Mouse (Mus musculus): Measurements from ENCODE around the gene Arhgap8. TPM values are rescaled to one million over a fixed set of nuclear protein-coding genes. Genes with fewer than 3 reads are reported as not detected.

The Arhgap8 gene
- polyA plus RNA-seq, 1 experiment: 0.06 TPM

DNA sequence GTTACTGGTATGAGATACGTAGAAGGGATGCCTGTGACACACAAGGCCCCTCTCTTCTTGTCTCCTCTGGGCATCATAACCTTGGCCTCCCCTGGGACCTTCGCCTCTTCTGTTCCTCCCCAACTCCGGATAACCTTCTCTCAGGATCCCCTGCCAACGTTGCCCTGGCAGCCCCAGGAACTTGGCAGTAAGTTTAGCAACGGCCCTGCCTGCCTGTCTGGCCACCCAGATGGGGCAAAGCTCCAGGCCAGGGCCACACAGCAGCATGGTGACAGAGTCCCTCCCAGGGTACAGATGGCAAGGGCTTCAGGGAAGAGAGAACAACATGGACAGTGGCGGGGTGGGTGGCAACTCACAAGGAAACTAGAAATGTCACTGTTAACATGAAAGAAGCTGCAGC lies 9.8 kb downstream of the Arhgap8 start:
- TF ChIP-seq CTCF (IDR thresholded peaks at IDR 0.05; ENCODE audit: extremely low read depth, insufficient read depth, low read length): no peak
- no peak for TF ChIP-seq POLR2A (IDR thresholded peaks at IDR 0.05; ENCODE audit: extremely low read depth, insufficient read depth, low read length)
- Histone ChIP-seq H3K4me1 (ENCODE audit: control insufficient read depth, insufficient read depth, low read length) (no peaks in the 10 kb centered on the region; the same call in 1 of the 2 replicates), H3K4me3 (ENCODE audit: insufficient read depth, low read length) (no peak overlapping the region), H3K27ac (ENCODE audit: insufficient read depth, low read length) (no peak overlapping the region)

DNA sequence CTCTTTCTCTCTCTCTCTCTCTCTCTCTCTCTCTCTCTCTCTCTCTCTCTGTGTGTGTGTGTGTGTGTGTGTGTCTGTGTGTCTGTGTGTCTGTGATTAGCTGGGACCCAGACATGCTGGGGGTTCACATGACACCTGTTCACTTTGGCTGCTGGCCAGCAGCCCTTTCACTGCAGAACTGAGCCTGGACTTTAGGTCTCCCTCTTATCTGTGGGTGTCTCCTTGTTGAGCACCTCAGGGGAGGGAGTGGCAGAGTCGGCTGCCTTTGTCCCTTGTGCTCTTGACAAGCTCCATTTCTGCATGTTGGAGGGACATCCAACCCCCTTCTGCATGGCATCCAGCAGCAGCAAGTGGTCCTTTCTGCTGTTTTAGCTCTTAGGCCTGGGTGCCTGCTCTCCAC lies 11.0 kb downstream of the Arhgap8 start:
- no peak for TF ChIP-seq CTCF (IDR thresholded peaks at IDR 0.05; ENCODE audit: extremely low read depth, insufficient read depth, low read length)
- no peak for TF ChIP-seq POLR2A (IDR thresholded peaks at IDR 0.05; ENCODE audit: extremely low read depth, insufficient read depth, low read length)
- no peaks in the 10 kb centered on the region; the same call in 1 of the 2 replicates for H3K4me1 ChIP-seq (ENCODE audit: control insufficient read depth, insufficient read depth, low read length)
- H3K27ac ChIP-seq (ENCODE audit: insufficient read depth, low read length): no peak overlapping the region
- no peak overlapping the region for H3K4me3 ChIP-seq (ENCODE audit: insufficient read depth, low read length)

DNA sequence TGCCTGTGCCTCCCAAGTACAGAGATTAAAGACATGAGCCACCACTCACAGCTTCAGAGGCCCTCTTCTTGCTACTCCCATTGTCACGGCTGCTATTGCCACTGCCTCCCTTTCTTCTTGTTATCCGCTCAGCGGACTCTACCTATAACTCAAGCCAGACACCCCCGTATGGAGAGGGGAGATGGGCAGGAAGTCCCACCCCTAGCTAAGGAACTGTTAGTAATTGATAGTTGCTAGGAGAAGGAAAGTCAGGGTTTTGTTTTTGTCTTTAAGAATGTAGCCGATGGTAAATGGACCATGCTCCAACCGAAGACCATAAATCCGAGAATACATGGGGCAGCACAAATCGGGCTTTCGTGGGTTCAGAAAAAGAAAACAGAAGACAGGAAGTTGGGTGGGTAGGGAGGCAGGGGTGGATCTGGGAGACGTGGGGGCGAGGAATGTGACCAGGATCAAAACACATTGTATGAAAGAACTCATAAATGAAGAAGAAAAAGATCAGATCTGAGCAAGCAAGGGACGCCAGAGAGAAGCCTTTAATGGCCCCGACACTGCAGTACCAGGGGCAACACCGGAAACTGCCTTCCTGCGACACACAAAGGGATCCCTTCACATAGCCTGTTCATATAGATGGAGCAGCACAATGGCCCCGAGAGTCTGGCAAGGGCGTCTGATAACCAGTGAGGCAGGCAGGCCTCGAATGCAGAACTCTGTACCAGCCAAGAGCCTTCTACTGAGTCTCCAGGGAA lies 12.0 kb downstream of the Arhgap8 start:
- TF ChIP-seq POLR2A (IDR thresholded peaks at IDR 0.05; ENCODE audit: extremely low read depth, insufficient read depth, low read length) (no peak), CTCF (IDR thresholded peaks at IDR 0.05; ENCODE audit: extremely low read depth, insufficient read depth, low read length) (no peak)
- H3K27ac ChIP-seq (ENCODE audit: insufficient read depth, low read length): no peak overlapping the region
- no peak overlapping the region for H3K4me3 ChIP-seq (ENCODE audit: insufficient read depth, low read length)
- H3K4me1 ChIP-seq (ENCODE audit: control insufficient read depth, insufficient read depth, low read length): no peaks in the 10 kb centered on the region; the same call in 1 of the 2 replicates

DNA sequence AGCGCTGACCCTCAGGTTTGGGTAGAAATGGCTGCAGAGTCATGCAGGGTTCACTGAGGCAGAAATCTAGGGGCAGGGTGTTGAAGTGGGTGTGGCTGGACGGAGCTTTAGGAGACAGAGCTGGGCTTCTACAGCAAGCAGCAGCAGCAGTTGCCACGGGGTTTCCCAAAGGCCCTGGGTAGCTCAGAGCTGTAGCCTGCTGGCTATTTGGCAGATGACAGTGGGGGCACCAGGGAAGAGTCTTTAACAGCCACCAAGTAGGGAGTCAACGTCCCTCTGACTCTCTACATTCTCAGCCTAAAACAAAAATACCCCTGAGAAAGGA lies 12.5 kb downstream of the Arhgap8 start:
- Histone ChIP-seq H3K4me1 (ENCODE audit: control insufficient read depth, insufficient read depth, low read length) (no peaks in the 10 kb centered on the region; the same call in 1 of the 2 replicates), H3K4me3 (ENCODE audit: insufficient read depth, low read length) (no peak overlapping the region), H3K27ac (ENCODE audit: insufficient read depth, low read length) (no peak overlapping the region)
- TF ChIP-seq POLR2A (IDR thresholded peaks at IDR 0.05; ENCODE audit: extremely low read depth, insufficient read depth, low read length) (no peak), CTCF (IDR thresholded peaks at IDR 0.05; ENCODE audit: extremely low read depth, insufficient read depth, low read length) (no peak)

DNA sequence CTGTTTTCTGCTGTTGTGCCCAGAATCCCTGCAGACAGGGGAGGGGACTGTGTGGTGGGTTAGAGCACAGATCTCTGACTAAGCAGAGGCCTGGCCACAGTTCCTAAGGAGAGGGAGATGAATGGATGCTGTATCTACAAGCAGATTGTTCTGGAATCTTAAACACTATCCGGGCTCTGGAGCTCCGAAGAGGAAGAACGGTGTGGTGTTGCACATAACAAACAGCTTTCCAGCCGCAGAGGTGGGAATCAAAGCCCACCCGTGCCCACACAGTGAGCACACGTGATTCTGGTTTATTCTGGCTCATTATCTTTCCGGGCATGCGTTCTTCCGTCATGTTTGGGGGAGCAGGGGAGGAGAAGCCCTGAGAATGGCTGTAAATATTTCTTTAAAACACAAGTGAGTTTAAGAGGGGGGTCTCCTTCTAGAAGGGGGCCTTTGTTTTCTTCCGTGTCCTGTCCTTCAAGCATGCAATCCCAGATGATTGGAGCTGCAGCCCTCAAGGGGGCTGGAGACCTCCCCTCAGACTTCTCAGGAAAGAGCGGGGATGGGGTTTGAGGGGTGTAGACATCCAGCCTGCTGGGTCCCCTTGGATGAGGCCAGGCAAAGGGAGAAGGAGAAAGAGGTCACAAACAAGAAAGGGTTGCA lies 16.6 kb downstream of the Arhgap8 start:
- Histone ChIP-seq H3K4me3 (ENCODE audit: insufficient read depth, low read length) (no peak overlapping the region), H3K27ac (ENCODE audit: insufficient read depth, low read length) (no peak overlapping the region), H3K4me1 (ENCODE audit: control insufficient read depth, insufficient read depth, low read length) (no peaks in the 10 kb centered on the region)
- TF ChIP-seq CTCF (IDR thresholded peaks at IDR 0.05; ENCODE audit: extremely low read depth, insufficient read depth, low read length) (no peak), POLR2A (IDR thresholded peaks at IDR 0.05; ENCODE audit: extremely low read depth, insufficient read depth, low read length) (no peak)

DNA sequence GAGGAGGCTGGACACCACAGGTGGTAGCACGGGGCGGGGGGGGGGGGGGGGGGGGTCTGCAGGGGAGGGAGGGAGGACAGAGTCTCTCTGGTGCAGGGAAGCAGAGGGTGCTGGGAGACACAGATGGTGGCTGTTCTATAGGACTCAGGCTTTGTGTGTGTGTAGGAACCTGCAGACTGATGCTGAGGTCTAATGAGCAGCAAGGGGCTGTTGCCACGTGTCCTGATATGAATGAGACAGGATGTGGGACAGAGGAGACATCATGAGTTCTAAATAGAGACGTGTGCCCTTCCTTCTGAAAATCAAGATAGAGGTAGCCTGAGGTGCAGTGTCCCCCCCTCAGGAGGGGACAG lies 17.1 kb downstream of the Arhgap8 start:
- no peak for TF ChIP-seq POLR2A (IDR thresholded peaks at IDR 0.05; ENCODE audit: extremely low read depth, insufficient read depth, low read length)
- no peak for TF ChIP-seq CTCF (IDR thresholded peaks at IDR 0.05; ENCODE audit: extremely low read depth, insufficient read depth, low read length)
- Histone ChIP-seq H3K27ac (ENCODE audit: insufficient read depth, low read length) (no peak overlapping the region), H3K4me3 (ENCODE audit: insufficient read depth, low read length) (no peak overlapping the region), H3K4me1 (ENCODE audit: control insufficient read depth, insufficient read depth, low read length) (no peaks in the 10 kb centered on the region)

DNA sequence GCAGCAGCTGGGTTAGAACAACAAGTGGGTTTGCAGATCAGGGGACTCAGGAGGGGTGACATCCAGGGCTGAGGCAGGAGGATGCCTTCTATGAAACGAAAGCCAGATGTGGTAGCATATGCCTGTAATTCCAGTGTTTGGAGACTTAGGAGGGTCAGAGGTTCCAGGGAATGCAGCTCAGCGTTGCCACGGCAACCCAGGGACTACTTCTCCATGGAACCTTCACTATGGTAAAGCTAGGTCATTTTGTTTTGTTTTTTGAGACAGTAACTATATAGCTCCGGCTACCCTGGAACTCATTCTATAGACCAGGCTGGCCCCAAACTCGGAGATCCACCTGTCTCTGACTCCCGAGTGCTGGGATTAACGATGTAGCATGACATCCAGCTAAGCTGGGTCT lies 18.4 kb downstream of the Arhgap8 start:
- Histone ChIP-seq H3K27ac (ENCODE audit: insufficient read depth, low read length) (no peak overlapping the region), H3K4me3 (ENCODE audit: insufficient read depth, low read length) (no peak overlapping the region), H3K4me1 (ENCODE audit: control insufficient read depth, insufficient read depth, low read length) (no peaks in the 10 kb centered on the region)
- TF ChIP-seq CTCF (IDR thresholded peaks at IDR 0.05; ENCODE audit: extremely low read depth, insufficient read depth, low read length) (no peak), POLR2A (IDR thresholded peaks at IDR 0.05; ENCODE audit: extremely low read depth, insufficient read depth, low read length) (no peak)

DNA sequence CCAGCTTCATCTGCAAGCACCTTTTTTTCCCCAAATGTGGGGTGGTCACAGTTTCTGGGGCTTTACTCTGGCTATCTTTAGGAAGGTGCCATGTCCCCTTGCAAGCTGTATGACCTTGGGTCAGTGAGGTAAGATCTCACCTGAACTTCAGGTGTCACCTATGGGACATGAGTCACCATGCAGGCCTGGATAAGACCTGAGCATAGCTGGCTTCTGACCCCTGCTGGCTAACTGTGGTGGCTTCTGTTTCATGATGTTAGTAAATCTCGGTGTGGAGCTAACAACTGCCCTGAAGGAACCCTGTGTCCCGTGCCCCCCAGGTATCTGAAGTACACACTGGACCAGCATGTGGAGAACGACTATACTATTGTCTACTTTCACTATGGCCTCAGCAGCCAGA lies 21.7 kb downstream of the Arhgap8 start:
- no peak overlapping the region for H3K4me3 ChIP-seq (ENCODE audit: insufficient read depth, low read length)
- no peak overlapping the region for H3K27ac ChIP-seq (ENCODE audit: insufficient read depth, low read length)
- H3K4me1 ChIP-seq (ENCODE audit: control insufficient read depth, insufficient read depth, low read length): no peaks in the 10 kb centered on the region
- no peak for TF ChIP-seq POLR2A (IDR thresholded peaks at IDR 0.05; ENCODE audit: extremely low read depth, insufficient read depth, low read length)
- TF ChIP-seq CTCF (IDR thresholded peaks at IDR 0.05; ENCODE audit: extremely low read depth, insufficient read depth, low read length): 0 out of 2 replicates have a peak, but pooled peaks have one; percentile 4

DNA sequence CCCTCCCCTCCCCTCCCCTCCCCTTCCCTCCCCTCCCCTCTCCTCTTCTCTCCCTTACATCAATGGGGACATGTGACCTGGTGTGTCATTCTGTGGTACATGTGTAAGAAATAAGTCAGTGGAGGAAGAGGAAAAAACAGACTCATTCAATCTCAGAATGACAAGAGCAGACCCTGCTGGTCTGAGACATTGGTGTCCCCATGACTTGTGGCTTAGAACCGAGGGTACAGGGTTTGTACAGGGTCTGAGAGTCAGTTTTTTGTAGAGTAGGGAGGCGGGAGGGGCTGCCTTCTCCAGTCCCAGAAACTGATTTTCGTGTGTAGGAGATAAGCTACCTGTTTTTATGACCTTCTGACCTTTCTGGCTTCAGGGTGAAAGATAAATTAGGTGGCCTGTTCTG lies 23.5 kb downstream of the Arhgap8 start:
- H3K4me1 ChIP-seq (ENCODE audit: control insufficient read depth, insufficient read depth, low read length): no peaks in the 10 kb centered on the region
- no peak for TF ChIP-seq POLR2A (IDR thresholded peaks at IDR 0.05; ENCODE audit: extremely low read depth, insufficient read depth, low read length)
- H3K4me3 ChIP-seq (ENCODE audit: insufficient read depth, low read length): no peak overlapping the region
- H3K27ac ChIP-seq (ENCODE audit: insufficient read depth, low read length): no peak overlapping the region

DNA sequence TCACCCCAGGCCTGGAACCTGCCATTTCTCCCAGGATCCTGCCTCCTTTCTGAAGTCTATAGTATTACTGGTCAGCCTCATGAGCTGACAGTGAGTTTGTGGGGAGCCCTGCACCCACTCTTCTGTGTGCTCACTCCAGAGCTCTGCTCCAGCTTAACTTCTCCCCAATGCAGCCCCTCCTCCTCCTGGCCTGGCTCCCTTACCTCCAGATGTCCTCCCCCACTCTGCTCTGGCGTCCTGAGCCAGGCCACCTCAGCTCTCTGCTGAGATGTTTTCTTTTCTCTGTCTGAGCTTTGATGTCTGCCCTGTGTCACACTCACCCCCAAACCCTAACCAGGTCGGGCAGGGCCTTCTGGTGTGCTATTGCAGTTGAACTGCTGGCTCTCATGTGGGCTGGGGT lies 24.5 kb downstream of the Arhgap8 start:
- TF ChIP-seq CTCF (IDR thresholded peaks at IDR 0.05; ENCODE audit: extremely low read depth, insufficient read depth, low read length): no peak
- no peak for TF ChIP-seq POLR2A (IDR thresholded peaks at IDR 0.05; ENCODE audit: extremely low read depth, insufficient read depth, low read length)
- Histone ChIP-seq H3K4me3 (ENCODE audit: insufficient read depth, low read length) (no peak overlapping the region), H3K4me1 (ENCODE audit: control insufficient read depth, insufficient read depth, low read length) (no peaks in the 10 kb centered on the region), H3K27ac (ENCODE audit: insufficient read depth, low read length) (no peak overlapping the region)

All from cortical plate, adult 2 months (tissue).